Mouse (Mus musculus) neural tube, embryonic 10.5 days (tissue): ENCODE measurements around the gene Idi1.
"Not testable (repeated sequence)": the region's sequence is repeated elsewhere in the genome, so short reads cannot be mapped to it uniquely, and the experiment has no call there.

Source experiments
- DNase-seq: peaks from one replicate; pipeline ENCODE4 v3.0.0-alpha.2; 2017; ENCODE audit warnings: low spot score; ENCODE audit errors: extremely low spot score

Idi1 gene

GRCm38 (mm10) chr13:8885445-8886184 lies at the start of gene Idi1:
TSS of gene Idi1 (plus strand) at chr13:8885501.
- peak; percentile 99 for DNase-seq

GRCm38 (mm10) chr13:8838394-8838793 lies 46.9 kb upstream of the Idi1 start:
- DNase-seq = no peak

GRCm38 (mm10) chr13:8839111-8839510 lies 46.2 kb upstream of the Idi1 start:
- DNase-seq = no peak

- no peak for DNase-seq
These were observed 45.4 kb upstream of the Idi1 start for GRCm38 (mm10) chr13:8839937-8840336.

GRCm38 (mm10) chr13:8840941-8841340 lies 44.4 kb upstream of the Idi1 start:
- no peak for DNase-seq

- DNase-seq = not testable (repeated sequence)
These were observed 43.5 kb upstream of the Idi1 start for GRCm38 (mm10) chr13:8841846-8842245.

GRCm38 (mm10) chr13:8842273-8842672 lies 43.0 kb upstream of the Idi1 start:
- DNase-seq = no peak

GRCm38 (mm10) chr13:8847702-8848101 lies 37.6 kb upstream of the Idi1 start:
- DNase-seq = no peak

- DNase-seq = no peak
These were observed 36.0 kb upstream of the Idi1 start for GRCm38 (mm10) chr13:8849311-8849710.

GRCm38 (mm10) chr13:8853424-8853823 lies 31.9 kb upstream of the Idi1 start:
- DNase-seq = no peak

GRCm38 (mm10) chr13:8854769-8855168 lies 30.5 kb upstream of the Idi1 start:
- DNase-seq = no peak

- no peak for DNase-seq
These were observed 26.8 kb upstream of the Idi1 start for GRCm38 (mm10) chr13:8858453-8858852.

GRCm38 (mm10) chr13:8860861-8861260 lies 24.4 kb upstream of the Idi1 start:
- no peak for DNase-seq

GRCm38 (mm10) chr13:8864990-8865389 lies 20.3 kb upstream of the Idi1 start:
- no peak for DNase-seq

- no peak for DNase-seq
These were observed 18.7 kb upstream of the Idi1 start for GRCm38 (mm10) chr13:8866612-8867011.

GRCm38 (mm10) chr13:8869578-8870157 lies 15.6 kb upstream of the Idi1 start:
- no peak for DNase-seq

- no peak for DNase-seq
These were observed 15.2 kb upstream of the Idi1 start for GRCm38 (mm10) chr13:8870160-8870509.

GRCm38 (mm10) chr13:8870510-8871313 lies 14.6 kb upstream of the Idi1 start:
- DNase-seq = peak; percentile 88

- no peak for DNase-seq
These were observed 13.9 kb upstream of the Idi1 start, which contains the start of gene Wdr37 for GRCm38 (mm10) chr13:8871314-8871962. TSS of gene Wdr37 (minus strand) at chr13:8871909.

- DNase-seq = no peak
These were observed 11.5 kb upstream of the Idi1 start for GRCm38 (mm10) chr13:8873776-8874175.

GRCm38 (mm10) chr13:8881611-8882010 lies 3.7 kb upstream of the Idi1 start:
- DNase-seq = no peak

GRCm38 (mm10) chr13:8883870-8884269 lies 1.4 kb upstream of the Idi1 start:
- not testable (repeated sequence) for DNase-seq
